Mouse (Mus musculus): ENCODE measurements around the gene Cmtm2b. TPM values are rescaled to one million over a fixed set of nuclear protein-coding genes. Genes with fewer than 3 reads are reported as not detected.
A peak's percentile ranks its signal among the peaks of the same experiment; 100 is the strongest.
"Not testable (repeated sequence)": the region's sequence is repeated elsewhere in the genome, so short reads cannot be mapped to it uniquely, and the experiment has no call there.

The Cmtm2b gene
- polyA plus RNA-seq, 1 experiment: not detected

DNA sequence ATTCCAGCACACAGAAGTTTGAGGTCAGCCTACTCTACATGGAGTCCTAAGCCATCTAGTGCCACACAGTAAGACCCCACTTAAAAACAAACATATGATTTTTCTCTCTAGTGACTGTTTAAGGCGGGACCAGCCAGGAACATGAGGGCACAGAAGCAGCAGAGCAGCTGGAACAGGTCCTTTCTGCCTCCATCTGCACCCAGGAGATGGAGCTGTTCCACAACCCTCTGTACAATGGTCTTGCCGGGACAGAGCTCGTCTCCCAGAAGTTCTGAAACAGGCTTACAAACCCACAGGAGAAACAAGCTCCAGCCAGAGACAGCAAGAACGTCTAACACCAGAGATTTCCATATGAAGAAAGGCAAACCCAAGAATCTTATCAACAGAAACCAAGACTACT lies 8.7 kb upstream of the Cmtm2b start:
- Histone ChIP-seq H3K36me3 (ENCODE audit: control insufficient read depth, insufficient read depth, low read length) (no peaks in the 10 kb centered on the region), H3K4me1 (ENCODE audit: control insufficient read depth, insufficient read depth, low read length) (no peaks in the 10 kb centered on the region), H3K27me3 (replicated peaks; ENCODE audit: control insufficient read depth, insufficient read depth, low read length) (no peaks in the 10 kb centered on the region), H3K4me3 (ENCODE audit: insufficient read depth, low read depth, low read length) (no peak overlapping the region), H3K27ac (ENCODE audit: insufficient read depth, low read depth, low read length) (no peak overlapping the region)
- peak; percentile 54 for TF ChIP-seq CTCF (conservative IDR thresholded peaks at IDR 0.05; ENCODE audit: insufficient read depth, insufficient read length, low read depth, low read length)
- no peak for TF ChIP-seq POLR2A (IDR thresholded peaks at IDR 0.05; ENCODE audit: low read depth, low read length)
- DNase-seq: peak; percentile 26
- WGBS: 36% methylated on average over 4 of the region's 4 CpGs

DNA sequence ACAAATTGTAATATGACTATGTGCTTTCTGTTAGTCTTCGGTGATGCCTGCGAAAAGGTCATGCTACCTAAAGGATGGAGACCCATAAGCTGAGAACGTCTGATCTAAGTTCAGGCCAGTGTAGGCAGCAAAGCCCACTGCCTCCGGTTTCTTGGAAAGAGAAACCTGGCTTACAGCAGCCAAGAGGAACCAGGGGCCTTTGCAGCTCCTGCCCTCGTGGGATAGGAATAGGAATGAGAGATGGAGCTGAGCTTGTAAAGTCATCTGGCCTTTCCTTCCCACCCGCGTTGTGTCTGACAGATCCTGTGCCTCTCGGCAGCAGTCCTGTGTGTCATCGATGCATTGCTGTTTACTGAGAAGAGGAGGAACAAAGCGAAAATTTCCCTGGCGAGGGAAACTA lies 763 bp upstream of the Cmtm2b start, which contains the start of gene Gm11020:
Gm11020 (plus strand) TSS at position 301 of the 400 bp plus-strand sequence.
- WGBS: 82% methylated on average over 11 of the region's 11 CpGs
- not testable (repeated sequence) for H3K4me3 ChIP-seq (ENCODE audit: insufficient read depth, low read depth, low read length); H3K27ac ChIP-seq (ENCODE audit: insufficient read depth, low read depth, low read length); DNase-seq; H3K4me1 ChIP-seq (ENCODE audit: control insufficient read depth, insufficient read depth, low read length); H3K36me3 ChIP-seq (ENCODE audit: control insufficient read depth, insufficient read depth, low read length); H3K27me3 ChIP-seq (replicated peaks; ENCODE audit: control insufficient read depth, insufficient read depth, low read length)

- Histone ChIP-seq H3K27me3 (replicated peaks; ENCODE audit: control insufficient read depth, insufficient read depth, low read length) (no peaks in the 10 kb centered on the region), H3K27ac (ENCODE audit: insufficient read depth, low read depth, low read length) (no peak overlapping the region), H3K4me1 (ENCODE audit: control insufficient read depth, insufficient read depth, low read length) (no peaks in the 10 kb centered on the region), H3K4me3 (ENCODE audit: insufficient read depth, low read depth, low read length) (no peak overlapping the region), H3K36me3 (ENCODE audit: control insufficient read depth, insufficient read depth, low read length) (no peaks in the 10 kb centered on the region)
- 76% methylated on average over 5 of the region's 5 CpGs for WGBS
- TF ChIP-seq CTCF (conservative IDR thresholded peaks at IDR 0.05; ENCODE audit: insufficient read depth, insufficient read length, low read depth, low read length) (no peak), POLR2A (IDR thresholded peaks at IDR 0.05; ENCODE audit: low read depth, low read length) (no peak)
- DNase-seq: no peak
These were observed 10.9 kb downstream of the Cmtm2b start for GRCm38 (mm10) chr8:104332665-104333631.

DNA sequence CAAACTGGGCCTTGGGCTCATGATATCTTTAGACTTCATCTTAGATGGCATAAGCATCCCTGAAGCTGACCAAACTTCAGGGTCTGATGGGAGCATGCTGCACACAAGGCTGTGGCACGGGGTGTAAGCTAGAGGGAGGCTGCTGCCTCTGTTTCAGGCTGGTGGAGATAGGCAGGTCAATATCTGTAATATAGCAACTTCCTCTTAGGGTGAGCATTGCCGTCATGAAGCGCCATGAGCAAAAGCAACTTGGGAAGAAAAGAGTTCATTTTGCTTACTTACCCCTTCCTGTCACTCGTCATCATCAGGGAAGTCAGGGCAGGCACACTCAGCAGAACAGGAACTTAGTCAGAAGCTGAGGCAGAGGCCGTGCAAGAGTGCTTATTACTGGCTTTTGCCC lies 11.8 kb downstream of the Cmtm2b start:
- 66% methylated on average over 5 of the region's 5 CpGs for WGBS
- H3K27ac ChIP-seq (ENCODE audit: insufficient read depth, low read depth, low read length): no peak overlapping the region
- H3K36me3 ChIP-seq (ENCODE audit: control insufficient read depth, insufficient read depth, low read length): no peaks in the 10 kb centered on the region
- H3K27me3 ChIP-seq (replicated peaks; ENCODE audit: control insufficient read depth, insufficient read depth, low read length): no peaks in the 10 kb centered on the region
- no peak overlapping the region for H3K4me3 ChIP-seq (ENCODE audit: insufficient read depth, low read depth, low read length)
- H3K4me1 ChIP-seq (ENCODE audit: control insufficient read depth, insufficient read depth, low read length): no peaks in the 10 kb centered on the region
- no peak for TF ChIP-seq CTCF (conservative IDR thresholded peaks at IDR 0.05; ENCODE audit: insufficient read depth, insufficient read length, low read depth, low read length)
- TF ChIP-seq POLR2A (IDR thresholded peaks at IDR 0.05; ENCODE audit: low read depth, low read length): no peak
- DNase-seq: no peak

DNA sequence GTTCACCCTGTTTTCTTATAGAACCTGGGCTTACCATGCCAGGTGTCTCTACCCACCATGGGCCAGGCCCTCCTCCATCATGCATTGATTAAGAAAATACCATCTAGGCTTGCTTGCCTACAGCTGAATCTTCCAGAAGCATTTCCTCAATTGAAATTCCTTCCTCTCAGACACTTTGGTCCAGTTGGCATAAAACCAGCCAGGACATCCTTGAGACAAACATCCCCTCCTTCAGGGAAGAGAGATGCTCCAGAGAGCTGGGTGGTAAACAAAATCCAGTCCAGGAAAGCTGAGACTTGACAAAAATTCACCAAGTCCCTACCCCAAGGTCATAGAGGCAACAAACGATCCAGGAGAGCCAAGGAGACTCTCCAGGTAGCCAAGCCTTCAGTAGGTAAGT lies 12.2 kb downstream of the Cmtm2b start:
- peak; percentile 7 for DNase-seq
- WGBS: 86% methylated on average over 1 of the region's 1 CpGs
- no peaks in the 10 kb centered on the region for H3K27me3 ChIP-seq (replicated peaks; ENCODE audit: control insufficient read depth, insufficient read depth, low read length)
- no peak overlapping the region for H3K27ac ChIP-seq (ENCODE audit: insufficient read depth, low read depth, low read length)
- no peaks in the 10 kb centered on the region for H3K36me3 ChIP-seq (ENCODE audit: control insufficient read depth, insufficient read depth, low read length)
- TF ChIP-seq CTCF (conservative IDR thresholded peaks at IDR 0.05; ENCODE audit: insufficient read depth, insufficient read length, low read depth, low read length) (no peak), POLR2A (IDR thresholded peaks at IDR 0.05; ENCODE audit: low read depth, low read length) (no peak)
- H3K4me1 ChIP-seq (ENCODE audit: control insufficient read depth, insufficient read depth, low read length): no peaks in the 10 kb centered on the region
- H3K4me3 ChIP-seq (ENCODE audit: insufficient read depth, low read depth, low read length): no peak overlapping the region

GRCm38 (mm10) chr8:104336806-104337205 lies 14.8 kb downstream of the Cmtm2b start:
- no peak for DNase-seq
- Histone ChIP-seq H3K4me3 (ENCODE audit: insufficient read depth, low read depth, low read length) (no peak overlapping the region), H3K27me3 (replicated peaks; ENCODE audit: control insufficient read depth, insufficient read depth, low read length) (no peaks in the 10 kb centered on the region), H3K27ac (ENCODE audit: insufficient read depth, low read depth, low read length) (no peak overlapping the region), H3K4me1 (ENCODE audit: control insufficient read depth, insufficient read depth, low read length) (no peaks in the 10 kb centered on the region), H3K36me3 (ENCODE audit: control insufficient read depth, insufficient read depth, low read length) (no peaks in the 10 kb centered on the region)
- TF ChIP-seq POLR2A (IDR thresholded peaks at IDR 0.05; ENCODE audit: low read depth, low read length) (no peak), CTCF (conservative IDR thresholded peaks at IDR 0.05; ENCODE audit: insufficient read depth, insufficient read length, low read depth, low read length) (no peak)
- 82% methylated on average over 1 of the region's 1 CpGs for WGBS

- no peaks in the 10 kb centered on the region for H3K36me3 ChIP-seq (ENCODE audit: control insufficient read depth, insufficient read depth, low read length)
- 79% methylated on average over 3 of the region's 3 CpGs for WGBS
- no peaks in the 10 kb centered on the region for H3K4me1 ChIP-seq (ENCODE audit: control insufficient read depth, insufficient read depth, low read length)
- H3K27ac ChIP-seq (ENCODE audit: insufficient read depth, low read depth, low read length): no peak overlapping the region
- H3K4me3 ChIP-seq (ENCODE audit: insufficient read depth, low read depth, low read length): no peak overlapping the region
- TF ChIP-seq CTCF (conservative IDR thresholded peaks at IDR 0.05; ENCODE audit: insufficient read depth, insufficient read length, low read depth, low read length) (no peak), POLR2A (IDR thresholded peaks at IDR 0.05; ENCODE audit: low read depth, low read length) (no peak)
- no peaks in the 10 kb centered on the region for H3K27me3 ChIP-seq (replicated peaks; ENCODE audit: control insufficient read depth, insufficient read depth, low read length)
- no peak for DNase-seq
These were observed 15.9 kb downstream of the Cmtm2b start for GRCm38 (mm10) chr8:104337890-104338289.

Measured in kidney, adult 2 months (tissue).